Mouse (Mus musculus): ENCODE data around the gene Lyrm4. TPM values are rescaled to one million over a fixed set of nuclear protein-coding genes. Genes with fewer than 3 reads are reported as not detected.

The Lyrm4 gene
- total and polyA plus RNA-seq, 3 experiments: 22.6 to 25.4 TPM; not detected in 1

DNA sequence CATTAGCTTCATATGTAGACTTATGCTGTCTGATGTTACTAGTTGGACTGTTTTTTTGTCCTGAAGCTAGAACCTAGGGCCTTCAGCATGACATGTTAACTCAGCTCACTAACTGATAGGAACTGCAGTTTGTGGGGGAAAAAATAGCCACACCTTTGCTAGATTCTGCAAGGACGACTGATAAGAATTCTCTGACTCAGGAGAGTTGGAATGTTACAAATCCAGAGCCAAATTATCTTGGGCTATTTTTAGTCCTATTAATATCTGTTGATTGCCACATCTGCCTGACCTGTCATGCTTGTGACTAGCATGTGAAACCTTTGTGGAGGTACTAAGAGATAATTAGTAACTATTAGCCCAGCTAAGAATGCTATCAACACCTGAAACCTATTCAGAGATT is 116.5 kb downstream of the Lyrm4 start:
- DNase-seq (ENCODE audit: low read depth, low spot score): no peak
- Histone ChIP-seq H3K9me3 (replicated peaks; ENCODE audit: insufficient read depth, low read length) (no peaks in the 10 kb centered on the region), H3K27me3 (ENCODE audit: control insufficient read depth in 1 of 2, insufficient read depth in 2 of 2, low read length in 2 of 2) (no peaks in the 10 kb centered on the region), H3K4me1 (ENCODE audit: control insufficient read depth in 1 of 2, insufficient read depth in 2 of 2, low read length in 2 of 2) (peaks cover 0 to 8% of the 10 kb centered on the region in 2 experiments; a peak in 2 of 4 replicates), H3K9ac (ENCODE audit: control insufficient read depth, low read depth, low read length, poor library complexity, severe bottlenecking) (no peak overlapping the region), H3K4me3 (ENCODE audit: control insufficient read depth in 1 of 2, insufficient read depth in 1 of 2, low read depth in 2 of 2, low read length in 2 of 2) (no peak overlapping the region), H3K27ac (ENCODE audit: control insufficient read depth, low read depth, low read length) (no peak overlapping the region), H3K79me2 (ENCODE audit: control insufficient read depth, insufficient read depth, low read length, poor library complexity) (no peaks in the 10 kb centered on the region), H3K36me3 (ENCODE audit: control insufficient read depth in 1 of 2, insufficient read depth in 2 of 2, low read length in 2 of 2) (peaks cover 0 to 4% of the 10 kb centered on the region in 2 experiments; a peak in 2 of 4 replicates)
- TF ChIP-seq MAX (IDR thresholded peaks at IDR 0.05; ENCODE audit: low read length): no peak
- peak; percentile 49; the same call in 1 of the 2 replicates for TF ChIP-seq MEF2A (IDR thresholded peaks at IDR 0.05; ENCODE audit: extremely low read depth, insufficient replicate concordance, low read depth, low read length, poor library complexity, severe bottlenecking)
- TF ChIP-seq GATA1 (IDR thresholded peaks at IDR 0.05; ENCODE audit: low read depth, low read length): peak; percentile 29; the same call in 1 of the 2 replicates

DNA sequence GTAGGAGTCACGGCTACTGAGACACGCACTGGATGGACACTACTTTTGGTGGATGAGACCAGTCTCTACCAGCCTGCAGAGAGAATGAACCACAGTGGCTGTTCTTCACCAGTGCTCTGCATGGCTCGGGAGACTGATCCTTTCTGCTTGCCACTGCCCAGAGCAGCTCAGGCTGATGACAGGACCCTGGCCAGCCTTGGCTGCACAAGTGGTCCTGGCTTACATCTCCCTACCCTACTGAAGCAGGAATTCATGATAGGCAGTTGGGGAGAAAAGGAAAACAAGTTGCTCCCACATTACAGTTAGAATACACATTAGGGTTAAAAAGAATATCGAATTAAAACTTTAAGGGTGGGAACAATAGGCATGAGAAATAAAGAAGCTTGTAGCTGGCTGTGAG is 119.7 kb downstream of the Lyrm4 start:
- peaks cover 0 to 4% of the 10 kb centered on the region in 2 experiments; a peak in 2 of 4 replicates for H3K36me3 ChIP-seq (ENCODE audit: control insufficient read depth in 1 of 2, insufficient read depth in 2 of 2, low read length in 2 of 2)
- no peak for DNase-seq (ENCODE audit: low read depth, low spot score)
- H3K27me3 ChIP-seq (ENCODE audit: control insufficient read depth in 1 of 2, insufficient read depth in 2 of 2, low read length in 2 of 2): no peaks in the 10 kb centered on the region
- no peaks in the 10 kb centered on the region for H3K9me3 ChIP-seq (replicated peaks; ENCODE audit: insufficient read depth, low read length)
- H3K27ac ChIP-seq (ENCODE audit: control insufficient read depth, low read depth, low read length): no peak overlapping the region
- peaks cover 0 to 8% of the 10 kb centered on the region in 2 experiments; a peak in 2 of 4 replicates for H3K4me1 ChIP-seq (ENCODE audit: control insufficient read depth in 1 of 2, insufficient read depth in 2 of 2, low read length in 2 of 2)
- H3K4me3 ChIP-seq (ENCODE audit: control insufficient read depth in 1 of 2, insufficient read depth in 1 of 2, low read depth in 2 of 2, low read length in 2 of 2): no peak overlapping the region
- no peak overlapping the region for H3K9ac ChIP-seq (ENCODE audit: control insufficient read depth, low read depth, low read length, poor library complexity, severe bottlenecking)
- TF ChIP-seq CTCF (IDR thresholded peaks at IDR 0.05 in 2 of 3, conservative IDR thresholded peaks at IDR 0.05 in 1 of 3; ENCODE audit: control insufficient read depth in 1 of 3, insufficient read depth in 1 of 3, low read depth in 2 of 3, low read length in 3 of 3, poor library complexity in 1 of 3, severe bottlenecking in 1 of 3) (no peak), HCFC1 (IDR thresholded peaks at IDR 0.05; ENCODE audit: low read depth, low read length) (no peak), POLR2AphosphoS5 (IDR thresholded peaks at IDR 0.05; ENCODE audit: borderline replicate concordance, low read depth, low read length) (no peak), ZKSCAN1 (IDR thresholded peaks at IDR 0.05; ENCODE audit: low read depth, low read length) (no peak), TBP (IDR thresholded peaks at IDR 0.05; ENCODE audit: low read depth, low read length) (no peak), GABPA (IDR thresholded peaks at IDR 0.05; ENCODE audit: low read depth, low read length) (no peak), ZNF384 (IDR thresholded peaks at IDR 0.05; ENCODE audit: low read depth, low read length) (no peak), ELF1 (IDR thresholded peaks at IDR 0.05; ENCODE audit: low read depth, low read length) (no peak), E2F4 (IDR thresholded peaks at IDR 0.05; ENCODE audit: borderline replicate concordance, low read depth, low read length) (no peak), POLR2A (IDR thresholded peaks at IDR 0.05; ENCODE audit: control insufficient read depth in 1 of 2, insufficient read depth in 1 of 2, low read depth in 1 of 2, low read length in 2 of 2, poor library complexity in 1 of 2) (no peak), CHD2 (IDR thresholded peaks at IDR 0.05; ENCODE audit: low read length) (no peak), MYC (IDR thresholded peaks at IDR 0.05; ENCODE audit: low read depth, low read length) (no peak), ZMIZ1 (IDR thresholded peaks at IDR 0.05; ENCODE audit: low read depth, low read length) (no peak), MXI1 (IDR thresholded peaks at IDR 0.05; ENCODE audit: low read depth, low read length) (no peak), POLR2AphosphoS2 (IDR thresholded peaks at IDR 0.05; ENCODE audit: low read length) (no peak), SMC3 (IDR thresholded peaks at IDR 0.05; ENCODE audit: low read depth, low read length) (no peak), GATA1 (IDR thresholded peaks at IDR 0.05; ENCODE audit: low read depth, low read length) (no peak), ZC3H11A (IDR thresholded peaks at IDR 0.05; ENCODE audit: low read depth, low read length) (no peak)
- H3K79me2 ChIP-seq (ENCODE audit: control insufficient read depth, insufficient read depth, low read length, poor library complexity): no peaks in the 10 kb centered on the region
